Mouse (Mus musculus) megakaryocyte, embryonic 14.5 days (primary cell): ENCODE results near the gene Pigg. TPM values are rescaled to one million over a fixed set of nuclear protein-coding genes. Genes with fewer than 3 reads are reported as not detected.

ENCODE experiments used
- H3K27me3 ChIP-seq: replicated peaks from 2 replicates; pipeline ENCODE3; 2012; ENCODE audit warnings: inconsistent platforms
- H3K36me3 ChIP-seq: replicated peaks from 2 replicates; pipeline ENCODE3; 2012; ENCODE audit warnings: low read length, inconsistent platforms, mixed read lengths
- H3K4me1 ChIP-seq: 2 replicates; pipeline ENCODE4 v1.6.1; 2012; ENCODE audit warnings: inconsistent platforms
- H3K4me3 ChIP-seq: replicated peaks from 2 replicates; pipeline ENCODE3; 2012; ENCODE audit warnings: moderate library complexity, mild to moderate bottlenecking, inconsistent platforms
- H3K9me3 ChIP-seq: 2 replicates; pipeline ENCODE4 v1.6.1; 2012; ENCODE audit warnings: inconsistent platforms
- FLI1 ChIP-seq: IDR thresholded peaks from 2 replicates; pipeline ENCODE4 v1.6.1; 2012; ENCODE audit warnings: low read length, inconsistent platforms, mixed read lengths
- GATA1 ChIP-seq: IDR thresholded peaks from 3 replicates; pipeline ENCODE4 v1.6.1; 2012; ENCODE audit warnings: mixed read lengths, low read length, inconsistent platforms, borderline replicate concordance
- polyA plus RNA-seq: library from polyadenylated mRNA; stranded (reverse); fragments of >175 nt; gene quantifications from 2 replicates; pipeline ENCODE4 v1.2.3, GENCODE M21; 2012; ENCODE audit warnings: low replicate concordance; ENCODE audit not compliant: insufficient read depth

Gene Pigg
- polyA plus RNA-seq, 1 experiment = 0.55 TPM

- TF ChIP-seq FLI1 = no peak
- no peak for TF ChIP-seq GATA1
These were observed 25.5 kb upstream of the Pigg start for GRCm38 (mm10) chr5:108286957-108287356.

GRCm38 (mm10) chr5:108301567-108301966 lies 10.8 kb upstream of the Pigg start:
- Histone ChIP-seq H3K36me3 (no peaks in the 10 kb centered on the region), H3K4me3 (no peak overlapping the region), H3K9me3 (no peaks in the 10 kb centered on the region), H3K27me3 (peaks cover 2% of the 10 kb centered on the region), H3K4me1 (no peaks in the 10 kb centered on the region)
- TF ChIP-seq GATA1 = no peak
- no peak for TF ChIP-seq FLI1

More at GRCm38 (mm10) chr5:108286957-108287356, 25.5 kb upstream of the Pigg start:
- Histone ChIP-seq H3K4me3 (no peak overlapping the region), H3K9me3 (peaks cover 5% of the 10 kb centered on the region; the same call in 1 of the 2 replicates), H3K27me3 (no peaks in the 10 kb centered on the region), H3K4me1 (peaks cover 4% of the 10 kb centered on the region; the same call in 1 of the 2 replicates), H3K36me3 (peaks cover 9% of the 10 kb centered on the region)

GRCm38 (mm10) chr5:108313065-108313860 lies 854 bp downstream of the Pigg start:
- peaks cover 10% of the 10 kb centered on the region for H3K9me3 ChIP-seq
- H3K27me3 ChIP-seq = no peaks in the 10 kb centered on the region
- TF ChIP-seq GATA1 = no peak
- peaks cover 21% of the 10 kb centered on the region for H3K4me1 ChIP-seq
- peaks cover 22% of the 10 kb centered on the region for H3K36me3 ChIP-seq
- peak overlapping the region; percentile 95 for H3K4me3 ChIP-seq

GRCm38 (mm10) chr5:108331051-108331450 lies 18.6 kb downstream of the Pigg start:
- TF ChIP-seq GATA1 (no peak), FLI1 (no peak)
- Histone ChIP-seq H3K27me3 (no peaks in the 10 kb centered on the region), H3K36me3 (peaks cover 92% of the 10 kb centered on the region), H3K4me1 (peaks cover 18% of the 10 kb centered on the region), H3K9me3 (no peaks in the 10 kb centered on the region), H3K4me3 (no peak overlapping the region)

- TF ChIP-seq FLI1 (no peak), GATA1 (no peak; the same call in 2 of the 3 replicates)
- Histone ChIP-seq H3K27me3 (no peaks in the 10 kb centered on the region), H3K9me3 (no peaks in the 10 kb centered on the region), H3K36me3 (peaks cover 85% of the 10 kb centered on the region), H3K4me3 (peak overlapping the region; percentile 38), H3K4me1 (peaks cover 49% of the 10 kb centered on the region)
These were observed 25.0 kb downstream of the Pigg start for GRCm38 (mm10) chr5:108337385-108337784.

- H3K4me3 ChIP-seq = no peak overlapping the region
- peaks cover 84% of the 10 kb centered on the region for H3K36me3 ChIP-seq
- TF ChIP-seq FLI1 = no peak
- TF ChIP-seq GATA1 = no peak
- H3K4me1 ChIP-seq = peaks cover 49% of the 10 kb centered on the region
- no peaks in the 10 kb centered on the region for H3K27me3 ChIP-seq
- H3K9me3 ChIP-seq = no peaks in the 10 kb centered on the region
These were observed 25.6 kb downstream of the Pigg start for GRCm38 (mm10) chr5:108338049-108338448.

- peaks cover 43% of the 10 kb centered on the region for H3K4me1 ChIP-seq
- H3K27me3 ChIP-seq = peaks cover 15% of the 10 kb centered on the region
- no peak for TF ChIP-seq GATA1
- H3K36me3 ChIP-seq = peaks cover 91% of the 10 kb centered on the region
- peak overlapping the region; percentile 34 for H3K4me3 ChIP-seq
- 0 out of 2 replicates have a peak, but pooled peaks cover 4% of the 10 kb centered on the region for H3K9me3 ChIP-seq
These were observed 31.3 kb downstream of the Pigg start for GRCm38 (mm10) chr5:108343680-108344170.

GRCm38 (mm10) chr5:108345313-108346071 lies 33.1 kb downstream of the Pigg start:
- TF ChIP-seq GATA1 (no peak; the same call in 2 of the 3 replicates), FLI1 (no peak)
- peak overlapping the region; percentile 60 for H3K4me3 ChIP-seq
- 0 out of 2 replicates have a peak, but pooled peaks cover 4% of the 10 kb centered on the region for H3K9me3 ChIP-seq
- peaks cover 15% of the 10 kb centered on the region for H3K27me3 ChIP-seq
- peaks cover 47% of the 10 kb centered on the region for H3K4me1 ChIP-seq
- peaks cover 88% of the 10 kb centered on the region for H3K36me3 ChIP-seq

- peaks cover 15% of the 10 kb centered on the region for H3K27me3 ChIP-seq
- TF ChIP-seq FLI1 (no peak), GATA1 (no peak)
- H3K4me3 ChIP-seq = no peak overlapping the region
- peaks cover 12% of the 10 kb centered on the region for H3K9me3 ChIP-seq
- H3K4me1 ChIP-seq = peaks cover 47% of the 10 kb centered on the region
- H3K36me3 ChIP-seq = peaks cover 82% of the 10 kb centered on the region
These were observed 35.4 kb downstream of the Pigg start for GRCm38 (mm10) chr5:108347843-108348242.
